Mouse (Mus musculus): Measurements from ENCODE around the gene Aldh16a1.

GRCm38 (mm10) chr7:45182199-45182601 is 27.8 kb upstream of the Aldh16a1 start:
- TF ChIP-seq CTCF (IDR thresholded peaks at IDR 0.05; ENCODE audit: low read depth) (no peak), EP300 (IDR thresholded peaks at IDR 0.05; ENCODE audit: low read depth) (no peak)

Data from heart, postnatal 0 days (tissue).